Mouse (Mus musculus): Measurements from ENCODE around the gene Ephb4. TPM values are rescaled to one million over a fixed set of nuclear protein-coding genes. Genes with fewer than 3 reads are reported as not detected.

The Ephb4 gene
- under 1 TPM in 1 of 2 experiments, not detected in 1; 0.11 TPM for polyA plus RNA-seq (2017; shearing (Covaris generic))

GRCm38 (mm10) chr5:137349384-137350204 is at the start of gene Ephb4:
TSS of gene Ephb4 (plus strand) at chr5:137350109.

GRCm38 (mm10) chr5:137307071-137307912 is 42.6 kb upstream of the Ephb4 start, which contains the start of gene Srrt:
TSS of gene Srrt (minus strand) at chr5:137307674.

GRCm38 (mm10) chr5:137314193-137315083 is 35.5 kb upstream of the Ephb4 start, which contains the start of gene Trip6:
TSS of gene Trip6 (minus strand) at chr5:137314404.

GRCm38 (mm10) chr5:137333512-137334174 is 16.3 kb upstream of the Ephb4 start, which contains the start of gene Slc12a9:
TSS of gene Slc12a9 (minus strand) at chr5:137333597.

Other genes starting within 250 kb of the Ephb4 start
- 10 to 100 TPM; 13.9 to 19.4 TPM for gene Trim56, start 233.9 kb upstream of the Ephb4 start, polyA plus RNA-seq (2017; shearing (Covaris generic))
- not detected for gene Muc3, start 200.8 kb upstream of the Ephb4 start, polyA plus RNA-seq (2017; shearing (Covaris generic))
- gene Muc3a, start 137.7 kb upstream of the Ephb4 start, polyA plus RNA-seq (2017; shearing (Covaris generic)), result 1 to 10 TPM in 1 of 2 experiments, under 1 TPM in 1; 0.72 to 3.1 TPM
- under 1 TPM in 1 of 2 experiments, not detected in 1; 0.14 TPM for gene Ache, start 62.6 kb upstream of the Ephb4 start, polyA plus RNA-seq (2017; shearing (Covaris generic))
- 1 to 10 TPM; 1.6 TPM for gene Ufsp1, start 55.5 kb upstream of the Ephb4 start, polyA plus RNA-seq (2017; shearing (Covaris generic))
- gene Srrt, start 42.4 kb upstream of the Ephb4 start, polyA plus RNA-seq (2017; shearing (Covaris generic)), result 100 to 1,000 TPM in 1 of 2 experiments, 10 to 100 TPM in 1; 99.4 to 101 TPM
- 1 to 10 TPM; 2.5 to 4.4 TPM for gene Trip6, start 35.7 kb upstream of the Ephb4 start, polyA plus RNA-seq (2017; shearing (Covaris generic))
- gene Slc12a9, start 16.5 kb upstream of the Ephb4 start, polyA plus RNA-seq (2017; shearing (Covaris generic)), result 10 to 100 TPM; 17.8 to 22.2 TPM
- gene Zan, start 127.0 kb downstream of the Ephb4 start, polyA plus RNA-seq (2017; shearing (Covaris generic)), result under 1 TPM; 0.06 to 0.33 TPM
- gene Pop7, start 152.4 kb downstream of the Ephb4 start, polyA plus RNA-seq (2017; shearing (Covaris generic)), result 10 to 100 TPM; 47.8 to 57.7 TPM
- gene Gigyf1, start 168.4 kb downstream of the Ephb4 start, polyA plus RNA-seq (2017; shearing (Covaris generic)), result 10 to 100 TPM in 1 of 2 experiments, 1 to 10 TPM in 1; 8.3 to 15.9 TPM
- not detected for gene Epo, start 183.1 kb downstream of the Ephb4 start, polyA plus RNA-seq (2017; shearing (Covaris generic))
- 100 to 1,000 TPM; 290 to 376 TPM for gene Gnb2, start 183.4 kb downstream of the Ephb4 start, polyA plus RNA-seq (2017; shearing (Covaris generic))
- not detected for gene Actl6b, start 203.4 kb downstream of the Ephb4 start, polyA plus RNA-seq (2017; shearing (Covaris generic))
- gene Tfr2, start 219.7 kb downstream of the Ephb4 start, polyA plus RNA-seq (2017; shearing (Covaris generic)), result 1 to 10 TPM in 1 of 2 experiments, not detected in 1; 1.2 TPM

All from activated CD4-positive, CD25-positive, alpha-beta regulatory T cell (primary cell).